Mouse (Mus musculus) right cerebral cortex, postnatal 14 days (tissue): ENCODE measurements around the gene Hfe2.
"Not testable (repeated sequence)": the region's sequence is repeated elsewhere in the genome, so short reads cannot be mapped to it uniquely, and the experiment has no call there.

Source experiments
- DNase-seq: peaks from one replicate; pipeline ENCODE4 v3.0.0; 2022

Hfe2 gene

DNA sequence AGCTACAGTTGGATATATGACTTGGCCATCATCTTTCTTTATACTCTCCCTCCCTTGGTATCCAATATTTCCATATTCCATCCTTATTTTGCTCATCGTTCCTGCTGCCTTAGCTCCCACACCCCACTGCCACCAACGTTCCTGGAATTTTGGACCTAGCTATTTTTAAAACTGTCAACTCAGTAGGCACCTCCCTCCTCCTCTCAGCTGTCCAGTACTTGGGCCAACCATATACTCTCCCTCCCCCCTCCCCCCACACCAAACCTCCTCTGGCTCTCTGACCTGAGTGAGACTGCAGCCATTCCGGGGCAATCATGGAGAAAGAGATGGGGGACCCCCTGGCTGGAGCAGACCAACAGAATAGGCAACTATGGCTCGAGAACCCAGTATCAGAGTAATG, at the start of gene Hfe2:
TSS of gene Hfe2 (plus strand) at position 259 of the 400 bp plus-strand sequence.
- DNase-seq = no peak

DNA sequence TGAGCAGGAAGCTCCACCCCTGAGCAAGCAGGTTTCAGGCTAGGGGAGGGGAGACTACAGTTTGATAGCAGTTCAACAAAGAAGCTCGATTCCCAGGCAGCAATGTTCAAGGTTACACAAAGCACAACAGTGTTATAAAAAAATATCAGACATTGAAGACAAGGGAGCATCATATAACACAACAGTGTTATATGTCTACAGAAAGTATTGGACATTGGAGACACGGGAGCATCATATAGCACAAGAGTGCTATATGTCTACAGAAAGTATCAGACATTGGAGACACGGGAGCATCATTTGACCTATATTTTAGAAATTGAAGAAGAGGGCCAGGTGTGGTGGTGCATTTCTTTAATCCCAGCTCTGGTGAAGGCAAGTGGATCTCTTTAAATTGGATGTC, 47.9 kb upstream of the Hfe2 start:
- DNase-seq = no peak

DNA sequence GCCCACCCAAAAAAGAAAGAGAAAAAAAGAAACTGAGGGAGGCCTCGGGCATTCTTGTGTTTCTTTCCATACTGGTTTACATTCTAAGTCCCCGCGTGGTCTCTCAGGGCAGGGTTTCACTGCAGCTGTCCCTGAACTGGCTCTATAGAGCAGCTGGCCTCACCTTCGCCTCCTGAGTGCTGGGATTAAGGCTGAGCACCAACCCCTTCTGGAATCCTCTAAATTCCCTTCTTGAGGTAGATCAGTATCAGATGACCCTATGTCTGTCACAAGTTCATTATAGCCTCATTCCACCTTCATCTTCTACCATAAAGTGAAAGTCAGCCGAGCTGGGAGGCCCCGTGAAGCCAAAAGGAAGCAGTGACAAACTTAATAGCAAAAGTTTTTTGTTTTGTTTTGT, 47.4 kb upstream of the Hfe2 start:
- DNase-seq = no peak

DNA sequence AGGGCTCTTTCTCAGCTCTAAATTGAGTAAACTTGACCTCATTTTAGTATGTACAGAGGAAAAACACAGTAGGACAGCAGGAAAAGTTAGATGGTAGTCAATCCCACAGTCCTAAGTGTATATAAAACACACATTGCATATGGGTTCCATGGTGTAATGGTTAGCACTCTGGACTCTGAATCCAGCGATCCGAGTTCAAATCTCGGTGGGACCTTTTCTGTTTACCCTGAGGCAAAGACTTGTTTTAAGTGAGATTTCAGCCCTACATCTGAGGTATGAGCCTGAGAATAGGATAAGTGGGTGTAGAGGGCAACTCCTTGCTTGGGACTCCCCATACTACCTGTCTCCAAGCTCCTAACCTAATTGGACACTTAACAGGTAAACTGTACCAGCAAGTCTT, 45.7 kb upstream of the Hfe2 start:
- DNase-seq = no peak

DNA sequence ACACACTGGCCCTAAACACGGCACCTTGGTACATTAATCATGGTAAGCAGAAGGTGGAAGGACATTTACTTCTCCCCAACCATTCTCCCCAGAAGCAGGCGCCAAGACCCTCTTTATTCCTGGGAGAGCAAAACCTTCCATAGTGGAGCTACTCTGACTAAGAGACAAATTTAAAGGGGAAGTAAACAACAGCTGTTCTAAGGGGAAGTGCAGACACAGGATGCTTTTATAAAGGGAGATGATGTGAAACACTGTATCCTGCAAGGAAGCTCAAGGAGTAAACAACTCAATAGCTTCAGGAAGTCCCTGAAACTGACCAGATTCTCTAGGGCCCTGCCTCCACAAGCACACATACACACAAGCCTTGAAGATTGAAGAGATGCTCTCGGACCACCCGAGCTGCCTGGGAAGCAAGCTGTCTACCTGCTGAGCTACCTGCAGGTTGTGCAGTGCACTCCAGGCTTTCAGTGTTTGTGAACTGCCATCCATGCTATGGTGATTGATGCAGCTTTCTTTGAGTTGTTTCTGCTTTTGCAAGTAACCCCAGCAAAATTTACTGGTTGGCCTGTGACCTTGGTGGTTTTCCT, 44.2 kb upstream of the Hfe2 start:
- DNase-seq = no peak

DNA sequence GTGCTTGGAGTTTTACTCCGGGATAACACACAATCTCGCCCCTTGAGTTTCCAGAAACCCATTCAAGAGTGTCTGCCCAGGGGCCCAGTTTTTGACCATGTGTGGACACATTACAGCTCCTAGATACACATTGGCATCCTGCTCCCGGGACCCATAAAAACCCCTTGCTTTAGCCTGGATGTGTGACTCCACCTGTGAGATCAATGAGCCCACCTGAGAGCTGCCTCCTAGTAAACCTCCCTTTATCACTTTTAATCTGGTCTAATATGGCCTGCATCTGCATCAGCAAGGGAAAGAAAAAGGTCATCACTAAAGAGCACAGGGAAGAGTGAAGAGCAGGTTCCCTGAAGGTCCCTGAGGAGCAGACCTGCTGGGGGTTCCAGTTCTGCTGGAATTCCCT, 43.1 kb upstream of the Hfe2 start:
- no peak for DNase-seq

DNA sequence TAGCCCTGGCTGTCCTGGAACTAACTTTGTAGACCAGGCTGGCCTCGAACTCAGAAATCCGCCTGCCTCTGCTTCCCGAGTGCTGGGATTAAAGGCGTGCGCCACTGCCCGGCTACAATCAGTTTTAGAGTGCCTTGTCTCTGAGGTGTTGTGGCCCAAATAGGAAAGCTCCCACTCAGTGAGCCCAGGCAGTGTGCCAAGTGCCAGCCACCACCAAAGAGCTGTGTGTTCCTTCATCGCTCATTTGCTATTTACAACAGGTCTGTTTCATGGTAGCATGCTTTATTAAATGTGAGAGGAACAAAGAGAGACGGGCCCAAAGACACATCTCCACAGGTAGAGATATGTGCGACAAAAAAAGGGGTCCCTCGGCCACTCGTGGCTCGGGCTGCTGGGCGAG, 42.5 kb upstream of the Hfe2 start:
- no peak for DNase-seq

DNA sequence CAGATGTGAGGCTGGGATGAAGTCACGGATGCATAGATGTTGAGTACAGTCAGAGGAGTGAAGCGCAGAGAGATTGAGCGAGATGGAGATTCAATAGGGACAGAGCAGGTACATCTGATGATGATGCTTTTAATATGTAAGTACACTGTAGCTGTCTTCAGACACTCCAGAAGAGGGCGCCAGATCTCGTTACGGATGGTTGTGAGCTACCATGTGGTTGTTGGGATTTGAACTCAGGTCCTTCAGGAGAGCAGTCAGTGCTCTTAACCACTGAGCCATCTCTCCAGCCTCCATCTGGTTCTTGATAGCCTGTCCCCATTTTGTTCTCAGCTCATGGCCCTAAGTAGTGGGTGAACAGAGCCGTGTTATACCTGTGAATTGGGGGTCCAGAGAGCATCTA, 41.9 kb upstream of the Hfe2 start:
- DNase-seq = not testable (repeated sequence)

DNA sequence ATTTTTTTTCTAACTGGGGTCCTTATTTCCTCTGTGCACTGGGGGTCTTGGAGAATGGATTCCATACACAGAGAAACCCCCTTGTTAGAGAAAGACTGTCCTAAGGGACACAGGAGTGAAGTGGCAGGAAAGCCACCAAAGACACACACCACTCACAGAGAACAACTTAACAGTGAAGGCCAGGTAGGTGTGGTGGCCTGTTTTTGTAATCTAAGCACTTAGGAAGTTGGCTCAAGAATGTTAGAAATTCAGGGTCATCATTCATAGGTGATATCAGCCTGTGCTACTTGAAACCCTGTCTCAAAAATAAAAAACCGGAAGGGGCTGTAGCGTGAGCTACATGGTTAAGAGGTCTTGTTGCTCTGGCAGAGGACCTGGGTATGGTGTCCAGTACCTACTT, 41.0 kb upstream of the Hfe2 start:
- DNase-seq = no peak

DNA sequence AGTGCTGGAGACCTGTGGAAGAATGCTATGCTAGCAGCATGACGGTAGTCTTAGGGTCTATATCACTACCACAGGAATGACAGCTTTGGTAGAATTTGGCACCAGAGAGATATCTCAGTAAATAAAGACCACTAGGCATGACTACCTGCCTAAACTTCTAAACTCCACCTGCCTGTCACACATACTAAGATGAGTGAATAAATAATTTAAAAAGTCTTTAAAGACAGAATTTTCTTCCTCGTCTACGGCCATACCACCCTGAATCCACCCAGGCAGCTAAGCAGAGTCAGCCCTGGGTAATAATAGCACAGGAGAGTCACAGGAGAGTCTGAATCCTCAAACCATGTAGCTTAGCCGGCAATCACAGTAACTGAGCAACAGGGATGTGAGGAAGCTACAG, 40.1 kb upstream of the Hfe2 start:
- no peak for DNase-seq

DNA sequence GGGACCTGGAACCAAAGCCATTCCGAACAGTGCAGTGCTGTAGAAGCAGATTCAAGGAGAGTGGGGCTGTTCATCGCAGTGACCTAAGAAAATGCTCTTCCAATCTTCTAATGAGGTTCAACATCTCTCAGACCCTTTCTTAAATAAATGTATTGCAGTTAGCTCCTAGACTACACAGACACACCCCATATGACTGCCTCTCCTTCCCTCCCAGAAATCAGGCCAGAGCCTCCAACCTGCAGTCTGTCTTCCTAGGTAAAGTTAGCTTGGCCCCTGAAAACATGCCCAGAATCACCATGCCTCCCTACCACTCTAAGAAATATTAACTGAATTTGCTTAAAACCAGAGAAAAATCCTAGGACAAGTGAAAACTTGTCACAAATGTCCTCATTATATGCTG, 39.6 kb upstream of the Hfe2 start:
- DNase-seq = no peak

DNA sequence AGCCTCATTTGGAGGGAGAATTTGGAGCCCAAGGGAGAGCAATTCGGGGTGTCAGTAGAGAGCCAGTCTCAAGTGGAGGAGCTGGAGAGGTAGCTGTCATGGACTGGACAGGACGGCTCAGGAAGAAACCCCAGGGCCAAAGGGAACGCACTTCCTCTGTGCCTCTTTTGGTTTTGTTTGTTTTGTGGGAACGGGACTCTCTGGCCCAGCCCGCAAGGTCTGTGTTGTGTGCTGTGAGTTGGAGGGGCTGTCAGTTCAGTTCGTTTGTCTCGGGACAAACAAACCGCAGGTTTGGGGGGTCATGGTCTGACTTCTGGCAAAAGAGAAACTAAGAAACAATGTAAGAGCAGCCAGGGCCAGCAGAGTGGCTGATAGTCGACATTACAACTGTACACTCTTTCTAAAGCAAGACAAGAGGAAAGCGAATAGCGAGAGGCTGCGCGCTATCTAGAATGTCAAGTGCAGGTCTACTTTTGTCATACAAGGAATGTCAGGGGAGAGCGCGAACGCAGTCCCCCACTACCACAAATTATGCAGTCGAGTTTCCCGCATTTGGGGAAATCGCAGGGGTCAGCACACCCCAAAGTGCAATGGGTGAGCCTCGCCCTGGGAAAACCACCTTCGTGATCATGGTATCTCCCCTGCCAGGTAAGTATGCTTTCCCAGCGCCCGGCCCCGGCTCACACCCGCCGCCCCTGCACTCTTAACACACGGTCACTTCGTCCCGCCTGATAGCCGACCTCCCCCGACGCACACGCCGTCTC, 38.7 kb upstream of the Hfe2 start:
- not testable (repeated sequence) for DNase-seq

DNA sequence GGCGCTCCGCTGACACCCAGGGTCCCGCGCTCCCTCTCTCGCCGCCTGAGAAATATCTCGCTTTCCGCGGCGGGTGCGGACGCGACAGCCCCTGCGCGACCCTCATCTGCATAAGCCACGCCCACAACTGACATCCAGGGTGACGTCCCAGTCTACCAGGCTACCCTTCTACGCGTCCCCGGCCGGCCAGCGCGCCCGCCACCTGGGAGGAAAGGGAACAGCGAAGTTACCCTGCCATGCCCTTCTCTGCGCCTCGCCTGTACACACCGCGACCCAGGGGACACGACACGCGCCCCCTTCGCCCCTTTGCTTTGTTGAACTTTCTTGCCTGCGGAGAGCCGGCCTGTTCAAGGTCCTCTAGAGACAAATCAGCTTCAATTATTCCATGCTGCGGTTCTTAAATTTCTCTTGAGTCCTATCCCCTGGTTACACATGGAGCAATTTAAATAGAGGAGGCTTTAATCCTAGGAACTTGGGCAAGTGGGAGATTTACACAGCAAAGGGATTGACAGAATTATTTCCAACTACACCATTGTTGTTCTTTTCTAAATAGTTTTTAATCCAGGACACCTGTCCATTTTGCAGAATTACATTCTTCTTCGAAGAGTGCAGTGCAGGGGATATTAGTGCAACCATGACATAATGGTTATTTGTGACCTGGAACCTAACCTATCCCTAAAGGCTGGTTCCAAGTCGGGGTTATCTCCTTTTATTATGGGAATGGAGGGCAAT, 38.0 kb upstream of the Hfe2 start:
- DNase-seq = not testable (repeated sequence)

DNA sequence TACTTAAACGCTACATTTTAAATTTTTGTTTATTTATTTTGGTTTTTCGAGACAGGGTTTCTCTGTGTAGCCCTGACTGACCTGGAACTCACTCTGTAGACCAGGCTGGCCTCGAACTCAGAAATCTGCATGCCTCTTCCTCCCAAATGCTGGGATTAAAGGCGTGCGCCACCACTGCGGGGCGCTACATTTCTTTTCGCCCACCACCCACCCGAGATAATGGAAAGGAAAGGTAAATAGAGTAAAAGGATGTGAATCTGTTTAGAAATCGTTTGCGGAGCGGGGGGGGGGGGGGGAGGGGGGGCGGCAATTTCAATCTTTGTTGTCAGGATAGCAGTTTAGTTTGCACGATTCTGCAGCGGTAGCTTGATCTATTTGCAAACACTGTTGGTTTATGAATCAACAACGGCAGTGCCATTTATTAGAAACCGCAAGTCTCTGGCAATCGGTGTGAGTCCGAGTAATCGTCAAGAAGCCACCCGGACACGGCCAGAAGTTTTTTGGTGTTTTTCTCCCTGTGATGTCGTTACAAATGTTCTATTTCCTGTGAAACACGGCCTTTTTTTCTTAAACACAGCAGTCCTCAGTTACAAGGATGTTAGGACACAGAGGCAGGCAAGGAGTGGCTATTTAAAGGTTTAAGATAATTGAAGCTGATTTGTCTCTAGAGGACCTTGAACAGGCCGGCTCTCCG, 37.2 kb upstream of the Hfe2 start:
- no peak for DNase-seq

DNA sequence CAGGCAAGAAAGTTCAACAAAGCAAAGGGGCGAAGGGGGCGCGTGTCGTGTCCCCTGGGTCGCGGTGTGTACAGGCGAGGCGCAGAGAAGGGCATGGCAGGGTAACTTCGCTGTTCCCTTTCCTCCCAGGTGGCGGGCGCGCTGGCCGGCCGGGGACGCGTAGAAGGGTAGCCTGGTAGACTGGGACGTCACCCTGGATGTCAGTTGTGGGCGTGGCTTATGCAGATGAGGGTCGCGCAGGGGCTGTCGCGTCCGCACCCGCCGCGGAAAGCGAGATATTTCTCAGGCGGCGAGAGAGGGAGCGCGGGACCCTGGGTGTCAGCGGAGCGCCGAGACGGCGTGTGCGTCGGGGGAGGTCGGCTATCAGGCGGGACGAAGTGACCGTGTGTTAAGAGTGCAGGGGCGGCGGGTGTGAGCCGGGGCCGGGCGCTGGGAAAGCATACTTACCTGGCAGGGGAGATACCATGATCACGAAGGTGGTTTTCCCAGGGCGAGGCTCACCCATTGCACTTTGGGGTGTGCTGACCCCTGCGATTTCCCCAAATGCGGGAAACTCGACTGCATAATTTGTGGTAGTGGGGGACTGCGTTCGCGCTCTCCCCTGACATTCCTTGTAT, 36.6 kb upstream of the Hfe2 start:
- not testable (repeated sequence) for DNase-seq

DNA sequence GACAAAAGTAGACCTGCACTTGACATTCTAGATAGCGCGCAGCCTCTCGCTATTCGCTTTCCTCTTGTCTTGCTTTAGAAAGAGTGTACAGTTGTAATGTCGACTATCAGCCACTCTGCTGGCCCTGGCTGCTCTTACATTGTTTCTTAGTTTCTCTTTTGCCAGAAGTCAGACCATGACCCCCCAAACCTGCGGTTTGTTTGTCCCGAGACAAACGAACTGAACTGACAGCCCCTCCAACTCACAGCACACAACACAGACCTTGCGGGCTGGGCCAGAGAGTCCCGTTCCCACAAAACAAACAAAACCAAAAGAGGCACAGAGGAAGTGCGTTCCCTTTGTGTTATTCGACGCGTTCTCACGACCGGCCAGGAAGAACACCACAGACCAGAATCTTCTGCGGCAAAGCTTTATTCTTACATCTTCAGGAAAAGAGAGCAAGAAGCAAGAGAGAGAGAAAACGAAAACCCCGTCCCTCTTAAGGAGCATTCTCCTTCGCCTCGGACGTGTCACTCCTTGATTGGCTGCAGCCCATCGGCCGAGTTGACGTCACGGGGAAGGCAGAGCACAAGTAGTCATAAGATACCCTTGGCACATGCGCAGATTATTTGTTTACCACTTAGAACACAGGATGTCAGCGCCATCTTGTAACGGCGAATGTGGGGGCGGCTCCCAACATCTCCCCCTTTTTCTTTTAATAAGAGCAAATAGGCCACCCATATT, 35.9 kb upstream of the Hfe2 start:
- DNase-seq = not testable (repeated sequence)

DNA sequence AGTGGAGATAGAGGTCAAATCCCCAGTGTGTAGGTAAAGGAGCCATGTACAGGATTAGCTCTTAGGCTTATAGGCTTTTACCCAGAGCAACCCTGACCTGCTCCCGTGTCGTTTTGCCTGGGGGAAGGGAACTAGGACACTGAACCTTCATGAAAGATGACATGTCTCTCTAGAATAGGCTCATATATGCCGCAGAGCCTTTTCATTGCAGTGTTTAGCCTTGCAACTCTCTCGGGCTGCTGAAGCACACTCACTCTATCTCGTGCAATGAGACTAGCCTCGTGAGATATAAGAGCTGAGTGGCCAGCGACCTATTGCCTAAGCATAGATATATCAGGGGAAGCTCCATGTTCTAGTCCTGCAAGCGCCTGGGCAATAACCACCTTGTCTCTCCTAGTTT, 35.3 kb upstream of the Hfe2 start:
- not testable (repeated sequence) for DNase-seq

DNA sequence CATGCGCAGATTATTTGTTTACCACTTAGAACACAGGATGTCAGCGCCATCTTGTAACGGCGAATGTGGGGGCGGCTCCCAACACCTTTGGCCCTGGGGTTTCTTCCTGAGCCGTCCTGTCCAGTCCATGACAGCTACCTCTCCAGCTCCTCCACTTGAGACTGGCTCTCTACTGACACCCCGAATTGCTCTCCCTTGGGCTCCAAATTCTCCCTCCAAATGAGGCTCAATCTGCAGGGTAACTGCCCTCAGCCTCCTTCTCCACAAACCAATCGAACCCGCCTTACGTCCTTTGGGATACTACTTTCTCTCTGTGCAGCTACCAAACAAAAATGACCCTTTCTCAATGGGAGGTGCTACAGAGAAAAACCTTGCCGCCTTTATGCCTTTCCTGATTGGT, 30.5 kb upstream of the Hfe2 start:
- DNase-seq = not testable (repeated sequence)

DNA sequence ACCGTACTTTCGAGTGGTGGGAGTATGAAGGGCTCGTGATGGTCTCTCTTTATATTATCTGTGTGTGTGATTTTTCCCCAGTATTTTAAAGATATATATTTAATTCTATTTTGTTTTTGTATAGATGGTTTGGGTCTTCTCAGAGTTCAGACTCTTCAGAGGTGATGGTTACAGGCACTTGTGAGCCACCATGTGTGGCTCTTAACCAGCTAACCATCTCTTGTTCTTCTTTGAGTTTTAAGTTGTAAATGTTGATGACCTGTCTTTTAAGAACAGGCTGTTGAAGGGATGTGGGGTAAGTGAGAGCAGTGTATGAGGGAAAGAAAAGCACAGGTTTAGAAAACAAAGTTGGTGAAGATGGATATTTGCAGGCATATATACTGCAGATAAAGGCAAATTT, 30.1 kb upstream of the Hfe2 start:
- DNase-seq = no peak

DNA sequence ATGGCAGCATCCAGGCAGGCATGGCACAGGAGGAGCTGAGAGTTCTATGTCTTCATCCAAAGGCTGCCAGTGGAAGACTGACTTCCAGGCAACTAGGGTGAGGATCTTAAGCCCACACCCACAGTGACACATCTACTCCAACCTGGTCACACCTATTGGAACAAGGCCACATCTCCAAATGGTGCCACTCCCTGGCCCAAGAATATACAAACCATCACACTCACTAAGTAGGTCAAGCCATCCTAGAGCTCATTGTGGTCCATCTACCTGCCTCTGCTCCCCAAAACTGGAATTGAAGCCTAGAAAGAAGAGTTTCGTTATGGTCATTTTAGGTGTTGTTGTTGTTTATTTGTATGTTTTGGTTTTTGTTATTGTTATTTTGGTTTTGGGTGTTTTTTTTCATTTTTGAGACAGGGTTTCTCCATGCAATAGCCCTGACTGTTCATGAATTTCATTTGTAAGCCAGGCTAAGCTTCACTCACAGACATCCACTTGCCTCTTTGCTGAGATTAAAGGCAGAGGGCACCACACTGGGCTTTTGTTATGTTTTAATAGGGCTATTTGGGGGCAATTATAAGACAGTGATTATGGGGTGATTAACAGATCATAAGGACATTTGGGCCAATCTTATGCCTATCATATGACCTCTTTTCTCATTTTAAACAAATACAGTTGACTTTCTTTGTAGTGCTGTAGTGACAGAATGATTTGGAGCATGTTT, 29.3 kb upstream of the Hfe2 start:
- no peak for DNase-seq

DNA sequence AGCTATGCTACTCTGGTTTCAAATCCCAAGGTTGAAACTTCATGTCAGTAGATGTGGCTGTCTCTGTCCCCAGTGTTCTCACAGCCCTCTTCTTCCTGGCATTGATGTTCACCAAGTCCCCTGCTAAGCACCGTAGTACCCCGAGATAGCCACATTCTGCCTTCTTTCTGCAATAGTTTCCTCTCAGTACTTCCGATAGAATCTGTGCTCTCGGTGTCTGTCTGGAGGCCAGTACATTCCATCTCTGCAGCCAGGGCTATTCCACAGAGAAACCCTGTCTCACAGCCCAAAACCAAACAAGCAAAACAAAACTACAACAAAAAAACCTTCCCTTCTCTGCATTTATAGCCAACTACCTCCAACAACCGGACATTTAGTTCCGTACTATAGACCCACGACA, 28.8 kb upstream of the Hfe2 start:
- no peak for DNase-seq
